Mouse (Mus musculus) T-helper 17 cell (primary cell): ENCODE measurements around the gene Eps8.

Experiments used
- in situ Hi-C, 2 experiments: fragments of 300-600 bp; cut with MboI, MseI; formaldehyde crosslinking; loops; 1 replicate in 1 of 2; 2 replicates in 1 of 2; pipeline ENCODE4 v1.15.1; 2025; ENCODE audit warnings: high pct_unique_total_duplicates in 2 of 2

Eps8 gene

DNA sequence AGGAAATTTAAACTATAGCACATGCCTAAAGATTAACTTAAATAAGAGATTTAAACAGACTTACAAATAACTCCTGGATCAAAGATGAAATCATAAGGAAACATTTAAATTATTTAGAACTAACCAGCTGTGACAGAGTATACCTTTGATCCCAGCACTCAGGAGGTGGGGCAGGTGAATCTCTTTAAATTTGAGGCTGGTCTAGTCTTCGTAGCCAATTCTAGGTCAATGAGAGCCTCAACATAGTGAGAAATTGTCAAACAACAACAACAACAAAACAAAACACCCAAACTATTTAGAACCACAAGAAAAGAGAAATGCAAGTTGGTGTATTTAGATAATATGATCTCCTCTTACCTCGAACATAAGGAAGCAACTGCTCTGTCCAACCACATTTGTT is at the start of gene Eps8:
Gene Eps8 (minus strand): TSS at position 101 of the 400 bp plus-strand sequence.
- in situ Hi-C loops, result no loop called here

DNA sequence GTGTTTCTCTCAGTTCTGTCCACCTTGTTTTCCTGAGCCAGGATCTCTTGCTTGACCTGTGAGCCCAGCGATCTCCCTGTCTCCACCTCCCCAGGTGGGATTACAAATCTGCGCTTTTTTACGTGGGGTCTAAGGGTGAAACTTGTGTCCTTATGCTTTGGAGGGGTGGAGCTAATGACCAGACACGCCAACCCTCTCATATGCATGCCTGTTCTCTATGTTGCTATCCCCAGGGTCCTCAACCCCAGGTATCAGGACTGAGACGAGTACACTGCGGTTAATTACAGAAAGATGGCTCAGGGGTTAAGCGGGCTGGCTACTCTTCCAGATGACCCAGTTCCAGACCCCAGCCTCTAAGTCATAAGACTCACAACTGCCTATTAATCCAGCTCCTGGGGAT is 48.8 kb upstream of the Eps8 start:
- in situ Hi-C loops, result no loop called here

- in situ Hi-C loops, result no loop called here
Measured at GRCm38 (mm10) chr6:137702918-137703317, 48.2 kb upstream of the Eps8 start.

DNA sequence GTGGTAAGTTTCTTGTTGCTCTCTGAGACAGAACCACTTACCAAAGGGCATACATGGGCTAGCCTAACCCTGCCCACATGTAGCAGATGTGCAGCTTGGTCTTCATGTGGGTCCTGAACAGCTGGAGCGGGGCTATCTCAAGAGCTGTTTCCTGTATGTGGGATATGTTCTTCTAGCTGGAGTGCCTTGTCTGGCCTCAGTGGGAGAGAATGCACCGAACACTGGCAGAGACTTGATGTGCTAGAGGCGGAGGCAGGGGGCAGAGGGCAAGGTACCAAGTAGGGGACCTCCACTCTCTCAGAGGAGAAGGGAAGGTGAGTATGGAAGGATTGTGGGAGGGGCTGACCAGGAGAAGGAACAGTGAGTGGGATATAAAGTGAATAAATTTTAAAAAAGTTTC is 47.5 kb upstream of the Eps8 start:
- in situ Hi-C loops, result no loop called here

DNA sequence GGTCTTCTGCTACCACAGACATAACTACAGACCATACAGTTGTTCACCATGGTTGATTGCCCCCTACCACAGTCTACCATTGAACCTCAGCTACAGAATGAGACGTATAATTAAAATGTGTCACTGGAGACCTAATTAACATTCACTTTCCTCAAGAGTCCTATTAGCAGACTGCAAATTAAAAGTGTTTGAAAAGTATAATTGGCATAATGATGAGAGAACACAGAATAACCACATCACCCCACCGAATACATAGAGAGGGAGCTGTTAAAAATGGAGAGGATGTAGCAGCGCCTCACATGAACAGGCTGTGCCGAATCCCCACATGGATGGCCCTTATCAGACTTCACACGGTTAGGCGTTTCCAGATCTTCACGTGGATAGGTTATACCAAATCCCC is 44.8 kb upstream of the Eps8 start:
- in situ Hi-C loops, result no loop called here

- in situ Hi-C loops, result no loop called here
Measured at GRCm38 (mm10) chr6:137696445-137697204, 41.9 kb upstream of the Eps8 start.

DNA sequence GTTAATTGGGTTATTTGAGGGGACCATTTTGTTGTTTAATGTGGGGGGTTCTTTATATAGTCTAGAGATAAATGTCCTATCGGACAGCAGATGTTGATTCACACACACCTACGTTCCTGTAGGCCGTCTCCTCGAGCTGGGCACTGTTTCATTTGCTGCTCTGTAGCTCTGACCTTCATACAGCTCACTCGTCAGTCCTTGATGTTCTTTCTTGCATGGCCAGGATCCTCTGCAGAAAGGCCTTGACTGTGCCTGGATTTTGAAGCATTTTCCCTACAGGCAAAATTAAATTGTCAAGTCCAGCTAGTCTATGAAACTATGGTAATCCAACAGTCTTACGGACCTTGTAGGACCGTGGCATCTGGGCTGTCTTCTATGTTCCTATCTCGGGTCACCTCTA is 40.4 kb upstream of the Eps8 start:
- in situ Hi-C loops, result no loop called here

- in situ Hi-C loops, result no loop called here
Measured at GRCm38 (mm10) chr6:137694310-137694709, 39.6 kb upstream of the Eps8 start.

GRCm38 (mm10) chr6:137690550-137691119 is 36.0 kb upstream of the Eps8 start:
- in situ Hi-C loops, result no loop called here

DNA sequence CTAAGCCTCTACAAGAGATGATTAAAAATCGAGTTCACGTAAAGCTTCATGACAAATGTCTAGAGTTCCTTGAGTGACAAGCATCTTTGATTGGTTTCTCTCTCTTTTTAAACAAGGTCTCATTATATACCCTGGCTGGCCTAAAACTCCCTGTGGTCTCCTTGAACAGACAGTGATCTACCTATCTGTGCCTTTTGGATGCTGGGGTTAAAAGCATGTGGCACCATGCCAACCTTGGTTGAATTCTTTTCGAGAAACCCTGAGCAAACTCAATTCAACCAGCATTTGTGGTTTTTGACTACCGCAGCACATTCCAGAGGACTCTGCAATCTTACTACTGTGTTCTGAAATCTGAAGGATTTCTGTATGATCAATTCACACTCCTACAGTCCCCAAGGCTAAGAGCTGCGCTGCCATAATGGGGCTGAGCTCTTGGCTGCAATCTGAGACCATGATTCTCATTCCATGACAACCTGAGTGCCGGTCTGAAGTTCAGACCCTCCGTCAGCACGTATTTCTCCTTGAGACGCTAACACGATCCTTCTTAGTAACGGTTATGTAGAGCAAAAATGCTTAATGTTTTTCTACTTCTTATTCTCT is 33.9 kb upstream of the Eps8 start:
- in situ Hi-C loops, result no loop called here

DNA sequence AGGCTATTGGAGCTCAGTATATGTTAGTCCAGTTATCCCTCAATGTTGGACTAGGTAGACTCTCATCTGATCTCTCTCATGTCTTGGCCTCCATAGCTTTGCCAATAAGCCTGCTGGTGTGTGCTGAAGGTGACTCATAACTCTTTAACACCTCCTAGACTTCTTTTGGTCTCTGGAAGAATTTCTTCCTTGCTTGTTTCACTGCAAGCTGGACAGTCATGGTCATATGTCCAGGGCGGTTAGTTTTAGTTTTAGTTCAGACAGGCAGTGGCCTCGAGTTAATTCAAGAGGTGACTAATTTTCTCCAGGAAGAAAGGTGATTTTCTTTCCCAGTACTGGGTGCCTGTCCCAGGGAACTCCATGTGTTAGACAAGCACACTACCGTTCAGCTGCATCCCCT is 33.4 kb upstream of the Eps8 start:
- in situ Hi-C loops, result no loop called here

- in situ Hi-C loops, result no loop called here
Measured at GRCm38 (mm10) chr6:137687667-137688066, 33.0 kb upstream of the Eps8 start.

- in situ Hi-C loops, result no loop called here
Measured at GRCm38 (mm10) chr6:137682629-137683028, 28.0 kb upstream of the Eps8 start.

GRCm38 (mm10) chr6:137681000-137681399 is 26.3 kb upstream of the Eps8 start:
- in situ Hi-C loops, result no loop called here

DNA sequence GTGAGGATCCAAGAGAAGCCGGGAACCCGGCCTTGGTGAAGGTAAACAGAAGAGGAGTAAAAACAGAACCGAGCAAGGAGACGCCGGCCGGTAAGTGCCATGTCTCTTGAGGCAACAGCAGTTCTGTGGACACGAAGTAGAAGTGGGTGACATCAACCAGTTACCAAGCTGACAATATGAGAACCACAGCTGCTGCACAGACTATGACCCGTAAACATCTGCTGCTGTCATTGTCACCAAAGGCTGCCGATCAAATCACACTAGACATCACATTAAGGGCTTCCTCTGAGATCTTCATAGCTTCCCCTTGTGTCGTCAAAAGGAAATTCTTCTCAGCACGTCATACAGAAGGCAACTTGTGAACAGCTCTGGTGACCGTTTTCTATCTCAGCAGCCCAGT is 21.9 kb upstream of the Eps8 start:
- in situ Hi-C loops, result loop anchor here in 1 of 2 experiments (10.0 kb wide), 1 partner anchor 1882 kb away; no protein-coding TSS in a partner anchor

GRCm38 (mm10) chr6:137675556-137675955 is 20.9 kb upstream of the Eps8 start:
- in situ Hi-C loops, result loop anchor here in 1 of 2 experiments (10.0 kb wide), 1 partner anchor 1881 kb away; no protein-coding TSS in a partner anchor

- in situ Hi-C loops, result loop anchor here in 1 of 2 experiments (10.0 kb wide), 1 partner anchor 1878 kb away; no protein-coding TSS in a partner anchor
Measured at GRCm38 (mm10) chr6:137673301-137673700, 18.6 kb upstream of the Eps8 start.

DNA sequence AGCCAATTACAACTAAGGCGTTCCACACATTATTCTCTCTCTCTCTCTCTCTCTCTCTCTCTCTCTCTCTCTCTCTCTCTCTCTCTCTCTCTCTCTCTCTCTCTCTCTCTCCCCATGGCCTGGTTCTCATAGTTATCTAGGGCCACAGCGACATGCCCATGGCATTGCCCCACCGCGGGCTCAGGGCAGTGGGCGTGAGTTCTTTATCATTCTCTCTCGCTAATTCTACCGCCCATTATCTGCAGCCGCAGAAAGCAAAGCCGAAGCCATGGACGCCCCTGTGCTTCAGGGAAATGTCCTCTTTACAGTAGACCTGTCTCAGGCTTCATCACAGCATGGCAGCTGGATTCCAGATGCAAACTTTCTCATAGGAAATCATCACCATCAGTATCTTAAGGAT is 16.9 kb upstream of the Eps8 start:
- in situ Hi-C loops, result loop anchor here in 1 of 2 experiments (10.0 kb wide), 1 partner anchor 1877 kb away; no protein-coding TSS in a partner anchor

- in situ Hi-C loops, result loop anchor here in 1 of 2 experiments (10.0 kb wide), 1 partner anchor 1876 kb away; no protein-coding TSS in a partner anchor
Measured at GRCm38 (mm10) chr6:137670820-137671219, 16.1 kb upstream of the Eps8 start.

DNA sequence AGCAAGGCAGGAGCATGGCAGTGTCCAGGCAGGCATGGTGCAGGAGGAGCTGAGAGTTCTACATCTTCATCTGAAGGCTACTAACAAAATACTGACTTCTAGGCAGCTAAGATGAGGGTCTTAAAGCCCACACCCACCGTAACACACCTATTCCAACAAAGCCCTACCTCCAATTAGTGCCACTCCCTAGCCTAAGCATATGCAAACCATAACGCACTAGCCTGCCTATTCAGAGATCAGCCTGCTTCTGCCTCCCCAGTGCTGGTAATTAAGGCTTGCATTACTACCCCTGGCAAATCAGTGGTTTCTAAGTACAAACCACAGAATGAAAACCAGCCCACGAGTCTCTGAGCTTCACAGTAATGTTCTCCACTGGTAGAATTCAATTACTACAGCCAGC is 15.2 kb upstream of the Eps8 start:
- in situ Hi-C loops, result loop anchor here in 1 of 2 experiments (10.0 kb wide), 1 partner anchor 1875 kb away; no protein-coding TSS in a partner anchor

- in situ Hi-C loops, result no loop called here
Measured at GRCm38 (mm10) chr6:137669433-137669832, 14.8 kb upstream of the Eps8 start.

- in situ Hi-C loops, result no loop called here
Measured at GRCm38 (mm10) chr6:137668331-137668730, 13.7 kb upstream of the Eps8 start.
